Mouse (Mus musculus): ENCODE data around the gene Myl9. TPM values are rescaled to one million over a fixed set of nuclear protein-coding genes. Genes with fewer than 3 reads are reported as not detected.
"Not testable (repeated sequence)": the region's sequence is repeated elsewhere in the genome, so short reads cannot be mapped to it uniquely, and the experiment has no call there.

The Myl9 gene
- polyA plus RNA-seq, 1 experiment, result 975 TPM

- 75% methylated on average over 4 of the region's 4 CpGs for WGBS
- no peak for DNase-seq (ENCODE audit: low read depth, low spot score)
These were observed 6.7 kb downstream of the Myl9 start for GRCm38 (mm10) chr2:156781836-156782480.

- DNase-seq (ENCODE audit: low read depth, low spot score), result no peak
- WGBS, result 76% methylated on average over 10 of the region's 10 CpGs
These were observed 7.5 kb downstream of the Myl9 start for GRCm38 (mm10) chr2:156782481-156783348.

- no peak for DNase-seq (ENCODE audit: low read depth, low spot score)
- 39% methylated on average over 9 of the region's 9 CpGs for WGBS
These were observed 8.1 kb downstream of the Myl9 start for GRCm38 (mm10) chr2:156783349-156783728.

- DNase-seq (ENCODE audit: low read depth, low spot score), result no peak
These were observed 8.9 kb downstream of the Myl9 start for GRCm38 (mm10) chr2:156784016-156784585.

GRCm38 (mm10) chr2:156784891-156785290, 9.7 kb downstream of the Myl9 start:
- DNase-seq (ENCODE audit: low read depth, low spot score), result no peak
- WGBS, result 87% methylated on average over 2 of the region's 2 CpGs

More at GRCm38 (mm10) chr2:156784016-156784585, 8.9 kb downstream of the Myl9 start:
- WGBS, result 57% methylated on average over 7 of the region's 7 CpGs

- not testable (repeated sequence) for DNase-seq (ENCODE audit: low read depth, low spot score)
These were observed 11.1 kb downstream of the Myl9 start for GRCm38 (mm10) chr2:156786369-156786768.

GRCm38 (mm10) chr2:156787090-156787775, 12.0 kb downstream of the Myl9 start:
- 85% methylated on average over 5 of the region's 5 CpGs for WGBS
- DNase-seq (ENCODE audit: low read depth, low spot score), result no peak

- no peak for DNase-seq (ENCODE audit: low read depth, low spot score)
- WGBS, result 31% methylated on average over 3 of the region's 3 CpGs
These were observed 12.5 kb downstream of the Myl9 start for GRCm38 (mm10) chr2:156787776-156788105.

GRCm38 (mm10) chr2:156788836-156789235, 13.6 kb downstream of the Myl9 start:
- DNase-seq (ENCODE audit: low read depth, low spot score), result no peak
- 61% methylated on average over 1 of the region's 1 CpGs for WGBS

- no peak for DNase-seq (ENCODE audit: low read depth, low spot score)
- WGBS, result 31% methylated on average over 1 of the region's 1 CpGs
These were observed 23.3 kb downstream of the Myl9 start for GRCm38 (mm10) chr2:156798516-156798915.

- DNase-seq (ENCODE audit: low read depth, low spot score), result no peak
- WGBS, result 76% methylated on average over 4 of the region's 4 CpGs
These were observed 25.8 kb downstream of the Myl9 start for GRCm38 (mm10) chr2:156801045-156801444.

GRCm38 (mm10) chr2:156802116-156802515, 26.9 kb downstream of the Myl9 start:
- 29% methylated on average over 9 of the region's 9 CpGs for WGBS

GRCm38 (mm10) chr2:156803698-156804372, 28.6 kb downstream of the Myl9 start:
- DNase-seq (ENCODE audit: low read depth, low spot score), result no peak
- WGBS, result 67% methylated on average over 4 of the region's 4 CpGs

More at GRCm38 (mm10) chr2:156802116-156802515, 26.9 kb downstream of the Myl9 start:
- DNase-seq (ENCODE audit: low read depth, low spot score), result not testable (repeated sequence)

GRCm38 (mm10) chr2:156804589-156804988, 29.4 kb downstream of the Myl9 start:
- 88% methylated on average over 4 of the region's 4 CpGs for WGBS
- DNase-seq (ENCODE audit: low read depth, low spot score), result no peak

- DNase-seq (ENCODE audit: low read depth, low spot score), result no peak
- 65% methylated on average over 6 of the region's 6 CpGs for WGBS
These were observed 31.7 kb downstream of the Myl9 start for GRCm38 (mm10) chr2:156806886-156807285.

- no peak for DNase-seq (ENCODE audit: low read depth, low spot score)
- WGBS, result 49% methylated on average over 2 of the region's 2 CpGs
These were observed 34.4 kb downstream of the Myl9 start for GRCm38 (mm10) chr2:156809579-156809978.

- 89% methylated on average over 10 of the region's 10 CpGs for WGBS
- DNase-seq (ENCODE audit: low read depth, low spot score), result no peak
These were observed 35.5 kb downstream of the Myl9 start for GRCm38 (mm10) chr2:156810716-156811115.

GRCm38 (mm10) chr2:156811556-156811955, 36.3 kb downstream of the Myl9 start:
- no peak for DNase-seq (ENCODE audit: low read depth, low spot score)
- WGBS, result 69% methylated on average over 5 of the region's 5 CpGs

GRCm38 (mm10) chr2:156814344-156814801, 39.2 kb downstream of the Myl9 start:
- WGBS, result 23% methylated on average over 8 of the region's 8 CpGs

More at GRCm38 (mm10) chr2:156814344-156814801, 39.2 kb downstream of the Myl9 start:
- no peak for DNase-seq (ENCODE audit: low read depth, low spot score)
